Mouse (Mus musculus) heart, postnatal 10 days (tissue): ENCODE measurements at regions not wholly inside any gene's neighbourhood (a gene's known extent, or its start where the extent isn't known, plus 50 kb on each side); places are given as distances from the start of the nearest gene placed in this dataset.
A peak's percentile ranks its signal among the peaks of the same experiment; 100 is the strongest.

Source experiments
- DNase-seq, 2 experiments: peaks; one replicate each; pipeline ENCODE4 v3.0.0; 2021
- intact Hi-C: fragments of 180-260 bp; cut with DNase I; formaldehyde crosslinking; loops from one replicate; pipeline ENCODE4 v1.15.1; 2025

DNA sequence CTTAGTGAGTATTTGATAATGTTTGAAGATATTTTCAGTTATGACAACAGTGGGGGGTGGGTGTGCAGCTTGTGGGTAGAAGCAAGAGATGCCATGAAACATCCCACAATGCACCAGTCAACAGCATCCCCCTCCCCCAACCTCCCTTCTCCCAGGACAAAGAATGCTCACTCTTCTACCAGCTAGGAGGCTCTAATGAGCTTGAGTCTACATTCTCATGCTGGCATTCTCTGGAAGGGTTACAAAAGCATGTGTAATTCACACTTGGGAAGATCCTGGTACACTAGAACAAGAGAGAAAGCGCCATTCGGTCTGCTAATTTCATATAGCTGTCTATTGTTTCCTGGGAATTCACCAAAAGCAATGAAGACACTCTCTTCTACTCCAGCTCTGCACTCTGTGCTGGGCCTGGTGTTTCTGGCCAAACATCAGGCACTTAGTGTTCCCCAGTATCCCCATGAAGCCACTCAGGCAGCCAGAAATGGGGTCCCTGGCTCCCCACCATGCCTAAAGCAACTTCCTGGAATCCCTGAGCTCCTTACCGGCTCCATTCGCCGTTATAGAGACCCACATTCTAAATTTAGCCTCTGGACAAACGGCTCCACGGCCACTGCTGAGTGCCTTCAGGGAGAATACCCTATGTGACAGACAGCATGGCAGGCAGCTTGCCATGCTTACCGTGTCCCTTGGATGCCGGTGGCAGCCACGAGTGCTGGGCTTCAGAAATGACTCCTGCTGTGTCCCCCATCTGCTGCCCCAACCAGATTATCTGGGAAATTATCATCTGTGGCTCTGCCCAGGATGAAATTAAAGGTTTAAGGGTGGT, 226.1 kb downstream of the Ttc32 start:
- DNase-seq: peak; percentile 7 to 25
- intact Hi-C loops: loop anchor here (10.0 kb wide), 2 partner anchors 969 to 1179 kb away; no protein-coding TSS in a partner anchor

DNA sequence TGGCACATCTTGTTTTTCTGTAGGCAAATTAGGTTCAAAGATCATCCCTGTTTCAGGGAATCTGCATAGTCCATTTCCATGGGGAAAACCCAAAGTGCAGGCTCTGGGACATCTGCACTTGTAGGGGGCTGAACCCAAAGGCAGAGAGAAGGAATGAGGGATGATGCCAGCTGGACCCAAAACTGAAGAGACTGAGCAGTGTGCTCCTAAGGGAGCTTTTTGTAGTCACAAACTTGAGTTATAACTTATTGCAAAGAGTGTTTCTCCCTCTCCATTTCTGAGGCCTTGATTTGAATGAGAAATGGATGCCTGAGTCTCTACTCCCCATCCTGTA, 226.7 kb downstream of the Ttc32 start:
- DNase-seq: no peak
- intact Hi-C loops: loop anchor here (10.0 kb wide), 2 partner anchors 968 to 1178 kb away; no protein-coding TSS in a partner anchor

DNA sequence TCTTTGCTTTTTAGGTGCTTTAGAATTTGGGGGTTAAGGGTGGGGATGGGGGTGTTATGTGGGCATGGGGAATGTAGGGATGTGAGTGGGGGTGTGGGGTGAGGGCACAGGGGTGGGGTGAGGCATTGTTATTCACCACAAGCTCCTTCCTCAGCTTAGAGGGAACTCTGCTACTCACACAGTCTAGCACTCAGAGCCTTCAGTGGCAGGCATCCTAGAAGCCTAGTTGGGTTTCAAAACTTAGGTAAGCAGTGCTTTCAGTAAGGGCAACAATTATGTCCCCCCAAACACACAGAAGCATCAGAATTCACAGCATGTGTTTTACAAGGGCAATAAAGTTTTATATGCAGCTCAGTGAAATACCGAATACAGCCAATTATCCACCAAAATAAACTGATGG, 228.4 kb downstream of the Ttc32 start:
- intact Hi-C loops: loop anchor here (10.0 kb wide), 2 partner anchors 967 to 1177 kb away; no protein-coding TSS in a partner anchor
- DNase-seq: no peak

DNA sequence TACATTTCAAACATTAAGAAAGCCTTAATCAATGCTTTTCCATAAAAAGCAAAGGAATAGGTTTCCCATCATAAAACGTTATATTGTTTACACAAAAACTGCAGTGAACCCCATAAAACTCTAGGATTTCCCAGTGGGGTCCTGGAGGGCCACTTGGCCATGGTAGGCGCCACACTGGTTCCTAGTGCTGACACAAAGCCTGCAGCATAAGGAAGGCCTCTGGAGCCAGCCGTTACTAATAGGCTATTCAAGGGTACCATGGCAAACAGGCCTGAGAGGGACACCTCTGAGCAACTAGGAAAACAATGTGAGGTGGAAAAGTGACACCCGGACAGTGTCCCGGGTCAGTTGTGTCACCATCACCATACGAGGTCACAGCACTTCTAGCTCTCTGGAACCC, 231.9 kb downstream of the Ttc32 start:
- intact Hi-C loops: no loop called here

DNA sequence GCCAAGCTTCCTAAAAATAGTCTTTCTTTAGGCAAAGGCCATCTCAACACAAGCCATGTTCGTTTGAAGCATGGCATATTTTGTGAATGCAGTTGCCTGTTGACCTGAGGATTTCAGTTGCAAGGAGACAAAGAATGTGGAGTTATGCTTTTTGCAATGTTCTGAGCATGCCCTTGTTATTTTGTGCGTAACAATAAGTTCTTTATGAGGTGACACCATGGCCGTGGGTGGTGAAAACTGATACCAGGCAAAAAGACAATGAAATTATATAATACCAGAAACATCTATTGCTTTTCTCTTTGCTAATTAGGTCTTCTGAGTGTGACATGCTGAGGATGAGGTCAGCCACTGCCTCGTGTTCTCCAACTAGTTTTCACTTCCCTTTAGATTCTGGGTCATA, 236.4 kb downstream of the Ttc32 start:
- intact Hi-C loops: no loop called here

More for the DNA sequence above, 231.9 kb downstream of the Ttc32 start:
- no peak for DNase-seq

DNA sequence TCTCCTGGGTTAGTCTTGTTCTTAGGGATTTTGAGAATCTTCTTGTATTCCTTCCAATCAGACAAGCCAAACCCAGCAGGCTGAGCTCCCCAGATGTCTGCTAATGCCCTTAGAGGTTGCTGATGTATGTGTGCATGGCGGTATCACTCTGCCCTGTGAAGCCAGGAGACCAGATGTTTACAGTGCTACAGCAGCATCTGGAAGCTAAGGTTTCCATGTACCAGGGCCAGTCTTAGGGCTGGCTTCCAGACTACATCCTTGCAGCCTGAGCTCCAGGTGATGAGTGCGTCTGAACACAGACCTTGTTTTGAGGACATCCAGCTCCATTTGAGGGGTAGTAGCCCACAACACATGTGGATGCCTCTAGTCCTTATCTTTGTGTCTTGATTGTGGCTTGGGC, 241.7 kb downstream of the Ttc32 start:
- intact Hi-C loops: no loop called here
- DNase-seq: no peak

More for the DNA sequence above, 236.4 kb downstream of the Ttc32 start:
- DNase-seq: no peak

DNA sequence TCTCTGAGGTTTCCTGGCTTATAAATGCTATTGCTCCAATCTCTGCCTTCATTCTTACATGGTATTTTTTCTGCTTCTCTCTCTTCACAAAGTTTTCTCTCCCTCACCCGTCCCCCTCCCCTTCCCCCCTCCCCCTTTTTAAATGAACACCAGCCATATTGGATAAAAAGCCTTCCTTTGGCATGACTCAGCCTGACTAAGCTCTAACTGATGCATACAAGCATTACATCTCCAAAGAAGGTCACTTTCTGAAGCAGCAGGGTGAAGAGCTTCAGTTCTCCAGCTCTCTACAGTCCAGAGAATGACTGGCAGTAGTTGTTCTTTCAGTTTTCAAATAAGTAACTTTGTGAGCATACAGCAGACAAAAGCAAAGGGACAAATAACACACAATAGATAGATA, 244.4 kb downstream of the Ttc32 start:
- intact Hi-C loops: no loop called here
- DNase-seq: no peak

DNA sequence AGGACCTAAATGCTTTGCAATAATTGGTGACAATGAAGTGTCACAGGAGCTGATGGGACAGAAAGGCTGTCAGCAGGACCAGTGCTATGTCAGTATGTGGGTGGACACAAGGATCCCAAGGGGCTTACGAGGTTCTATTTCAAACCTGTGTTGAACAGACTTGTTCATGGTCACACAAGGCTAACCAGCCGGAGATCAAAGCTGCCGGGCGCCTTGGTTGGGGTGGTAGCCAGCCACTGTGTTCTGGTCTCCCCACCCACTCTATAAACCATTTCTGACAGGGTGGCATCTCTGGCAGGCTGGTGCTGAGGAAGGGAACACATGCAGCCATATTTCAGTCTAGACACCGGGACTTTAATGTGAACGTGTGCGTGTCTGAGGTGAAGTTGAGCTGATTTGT, 245.9 kb downstream of the Ttc32 start:
- intact Hi-C loops: no loop called here
- no peak for DNase-seq

DNA sequence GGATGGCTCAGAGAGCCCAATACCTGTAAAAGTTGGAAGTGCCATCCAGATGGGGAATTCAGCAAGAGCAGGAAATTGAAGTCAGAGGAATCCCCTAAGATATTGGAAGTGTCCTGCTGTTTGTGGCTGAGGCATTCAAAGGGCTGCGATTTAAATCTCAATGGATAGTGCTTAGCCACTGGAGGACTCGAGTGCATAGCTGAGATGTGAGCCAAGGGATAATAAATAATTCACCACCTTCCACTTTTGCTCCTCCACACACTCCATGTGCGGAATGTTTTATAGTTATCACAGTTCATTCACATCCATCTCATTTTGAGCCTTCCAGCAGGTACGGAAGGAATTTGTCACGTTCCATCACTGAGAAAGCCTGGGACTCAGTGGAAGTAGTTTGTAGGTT, 248.9 kb downstream of the Ttc32 start:
- intact Hi-C loops: no loop called here
- DNase-seq: no peak

DNA sequence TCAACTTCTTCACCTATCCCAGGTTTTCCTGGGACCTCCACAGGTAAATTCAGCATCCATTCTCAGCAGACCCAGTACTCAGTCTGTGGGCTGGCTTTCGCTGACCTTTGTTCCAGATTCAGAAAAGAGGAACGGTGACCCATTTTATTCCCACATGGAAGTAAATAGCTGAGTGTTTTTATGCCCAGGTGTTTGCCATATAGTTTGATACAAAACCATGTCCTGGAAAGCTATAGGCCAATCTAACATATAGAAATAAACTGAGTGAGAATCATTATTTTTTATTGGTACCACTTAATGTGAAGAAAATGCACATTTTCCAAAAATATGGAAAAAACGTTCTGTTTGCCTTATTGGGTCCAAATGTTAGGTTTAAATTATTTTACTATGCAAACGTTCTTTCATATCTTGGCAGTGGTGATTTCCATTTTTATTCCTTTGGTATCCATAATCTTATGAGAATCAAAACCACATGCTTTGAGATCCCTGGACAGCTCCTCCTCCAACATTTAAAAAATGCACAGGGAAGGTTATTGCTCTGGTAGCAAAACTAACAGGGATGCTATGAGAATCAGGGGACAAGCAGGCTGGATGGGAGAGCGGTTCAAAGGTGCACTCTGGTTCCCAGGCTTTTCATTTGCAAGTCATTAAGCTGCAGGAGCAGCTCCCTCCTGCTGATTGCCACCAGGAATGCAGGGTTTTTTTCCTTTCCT, 250.3 kb downstream of the Ttc32 start:
- intact Hi-C loops: no loop called here
- no peak for DNase-seq

DNA sequence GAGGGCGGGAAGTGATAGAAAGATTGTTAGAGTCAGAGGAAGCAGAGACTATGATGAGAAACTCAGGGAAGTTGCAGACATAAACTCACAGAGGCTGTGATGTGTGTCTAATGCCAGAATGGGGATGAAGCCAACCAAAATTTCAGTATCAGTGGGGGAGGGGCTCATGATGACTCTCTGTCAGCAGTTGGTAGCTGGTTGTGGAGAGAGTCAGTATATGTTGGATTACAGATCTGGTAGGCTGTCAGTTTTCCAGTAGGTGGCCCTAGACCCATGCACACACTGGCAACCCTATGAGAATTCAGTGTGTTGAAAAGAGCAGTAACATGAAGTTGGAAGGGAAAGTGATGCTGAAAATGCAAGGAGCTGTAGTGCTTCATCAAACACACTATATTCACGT, 257.5 kb downstream of the Ttc32 start:
- intact Hi-C loops: no loop called here
- no peak for DNase-seq

DNA sequence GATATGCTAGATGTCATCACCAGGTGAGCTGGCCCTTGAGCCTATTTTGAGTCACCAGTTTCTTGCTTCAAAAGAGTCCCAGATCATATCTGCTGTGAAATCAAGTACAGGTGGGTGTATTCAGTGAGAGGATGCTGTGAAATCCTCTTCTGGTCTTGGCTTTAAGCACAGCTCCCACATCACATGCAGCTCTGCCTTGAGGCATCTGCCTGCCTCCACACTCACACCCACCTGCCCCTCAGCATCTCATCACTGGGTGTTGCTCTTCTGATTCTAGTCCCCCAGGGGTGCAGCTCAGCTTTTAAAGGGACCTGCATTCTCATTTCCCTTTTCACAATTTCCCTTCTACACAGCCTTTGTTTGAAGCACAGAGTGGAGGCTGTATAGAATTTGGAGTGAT, 262.9 kb downstream of the Ttc32 start:
- intact Hi-C loops: no loop called here
- no peak for DNase-seq

DNA sequence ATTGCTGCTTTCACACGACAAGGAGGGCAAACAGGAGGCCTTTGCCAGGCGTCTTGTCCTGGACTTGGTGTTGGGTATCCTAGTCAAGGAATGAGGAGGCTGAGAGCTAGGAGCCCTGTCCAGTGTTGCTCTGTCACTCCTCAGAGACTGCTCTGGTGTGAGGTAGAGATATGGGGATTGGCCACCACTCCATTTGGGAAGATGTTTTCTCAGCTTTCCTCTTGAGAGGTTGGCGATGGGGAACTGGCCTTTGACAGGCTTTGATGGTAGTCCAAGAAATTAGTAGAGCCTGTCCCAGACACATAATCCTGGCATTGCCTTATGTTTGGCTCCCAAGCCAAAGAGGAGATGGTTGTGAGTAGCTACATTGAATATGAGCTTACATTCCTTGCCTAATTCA, 265.4 kb downstream of the Ttc32 start:
- DNase-seq: no peak
- intact Hi-C loops: no loop called here

DNA sequence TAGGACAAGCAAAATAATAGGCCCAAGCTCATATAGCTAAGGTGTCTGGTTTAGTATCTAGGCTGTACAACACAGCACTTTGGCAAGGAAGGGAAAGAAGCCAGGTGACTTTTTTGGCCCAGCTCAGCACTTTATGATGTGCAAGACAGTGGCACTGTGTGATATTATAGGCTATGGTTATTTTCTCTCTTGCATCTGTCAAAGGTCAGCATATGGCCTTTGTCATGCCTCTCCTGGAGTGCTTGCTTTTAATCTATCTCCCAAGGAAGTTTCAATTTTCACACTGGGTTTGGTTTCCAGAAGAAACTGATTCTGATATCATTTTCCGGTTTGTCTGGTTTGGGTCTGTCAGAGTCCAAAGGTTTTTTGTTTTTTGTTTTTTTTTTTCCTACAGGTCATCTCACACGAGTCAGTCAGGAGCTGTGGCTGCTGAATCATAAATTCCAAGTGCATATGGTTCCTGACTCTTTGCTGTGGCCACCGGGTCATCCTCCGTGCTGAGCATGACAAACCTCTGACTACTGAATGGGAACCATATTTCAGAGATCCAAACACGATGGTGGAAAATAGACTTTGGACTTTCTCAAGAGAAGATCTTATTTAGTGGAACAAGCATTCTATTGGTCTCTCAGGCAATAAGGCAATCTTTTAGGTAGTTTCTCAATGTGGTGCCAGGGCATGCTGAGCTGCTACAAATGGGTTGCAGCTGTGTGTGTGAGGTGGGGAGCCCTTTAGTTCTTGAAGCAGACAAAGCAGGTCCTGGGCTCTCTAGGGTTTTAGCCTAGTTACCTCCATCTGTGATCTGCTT, 269.3 kb downstream of the Ttc32 start:
- intact Hi-C loops: no loop called here
- DNase-seq: no peak

DNA sequence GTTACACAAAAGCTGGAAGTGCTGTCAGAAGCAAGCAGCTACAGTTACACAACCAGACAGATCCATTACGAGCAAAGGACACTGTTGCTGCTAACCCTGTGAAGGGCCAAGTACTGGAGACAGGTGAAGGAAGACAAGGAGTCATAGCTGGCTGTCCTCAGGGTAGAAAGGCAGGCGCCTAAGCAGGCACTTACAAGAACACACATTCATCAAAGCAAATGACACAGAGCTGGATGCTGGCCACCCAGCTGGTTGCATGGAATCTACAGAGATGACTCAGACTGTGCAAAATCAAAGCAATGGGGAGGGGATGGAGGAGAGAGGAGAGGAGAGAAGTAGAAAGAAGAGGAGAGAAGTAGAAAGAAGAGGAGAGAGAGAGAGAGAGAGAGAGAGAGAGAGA, 265.8 kb upstream of the Osr1 start:
- intact Hi-C loops: no loop called here

DNA sequence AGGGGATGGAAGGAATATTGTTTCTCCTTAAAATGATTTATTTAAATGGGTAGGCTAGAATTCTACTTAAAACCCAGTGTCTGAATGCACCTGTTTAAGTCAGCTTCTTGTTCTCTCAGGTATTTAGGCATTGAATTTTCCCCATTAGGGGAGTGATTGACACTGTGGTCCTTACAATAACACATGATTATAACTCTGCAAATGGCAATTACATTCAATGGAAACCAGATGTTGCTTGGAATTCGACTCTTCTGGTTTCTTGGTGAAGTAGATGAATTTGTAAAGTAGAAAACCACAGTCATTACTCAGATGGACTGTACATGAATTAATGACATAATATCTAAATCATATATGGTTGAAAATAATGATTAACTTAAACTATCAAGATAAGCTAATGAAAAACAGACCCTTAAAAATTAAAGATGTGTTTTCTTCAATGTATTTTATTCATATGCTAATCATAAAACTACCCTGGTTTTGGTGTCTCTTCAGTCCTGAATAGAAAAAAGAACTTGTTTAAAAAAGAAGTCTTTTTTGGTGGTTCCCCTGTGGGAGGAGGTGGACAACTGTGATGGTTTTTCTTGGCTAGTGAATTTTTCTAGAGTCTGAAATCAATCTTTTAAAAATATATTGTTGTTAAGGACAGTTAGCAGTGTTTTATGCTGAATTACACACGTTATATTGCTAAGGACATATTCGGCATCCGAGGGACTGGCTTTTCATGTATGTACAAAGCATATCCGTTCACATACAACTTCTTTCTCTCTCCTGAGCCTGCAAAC, 231.8 kb upstream of the Osr1 start:
- no peak for DNase-seq

More for the DNA sequence above, 265.8 kb upstream of the Osr1 start:
- DNase-seq: peak; percentile 25 to 42

DNA sequence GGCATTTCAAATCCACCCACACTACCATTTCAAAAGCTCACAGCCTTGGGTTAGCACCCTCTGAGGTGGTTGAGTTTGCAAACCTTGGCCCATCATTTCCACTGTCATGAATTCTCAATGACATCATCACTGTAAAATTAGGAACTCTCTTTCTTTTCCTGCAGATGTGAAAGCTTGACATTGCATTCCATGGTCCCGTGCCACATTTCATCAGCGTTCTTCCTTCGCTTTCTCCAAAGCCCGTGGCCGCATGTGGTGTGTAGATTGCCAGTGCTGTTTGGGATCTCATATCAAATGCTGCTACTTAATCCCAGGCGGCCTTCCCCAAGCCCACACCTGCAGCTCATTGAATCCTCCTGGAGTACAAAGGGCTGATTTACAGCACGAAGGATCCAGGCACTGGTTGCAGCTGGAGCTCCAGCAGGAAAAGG, 231.1 kb upstream of the Osr1 start:
- DNase-seq: peak; percentile 17 to 23
- intact Hi-C loops: no loop called here

More for the DNA sequence above, 231.8 kb upstream of the Osr1 start:
- intact Hi-C loops: no loop called here

DNA sequence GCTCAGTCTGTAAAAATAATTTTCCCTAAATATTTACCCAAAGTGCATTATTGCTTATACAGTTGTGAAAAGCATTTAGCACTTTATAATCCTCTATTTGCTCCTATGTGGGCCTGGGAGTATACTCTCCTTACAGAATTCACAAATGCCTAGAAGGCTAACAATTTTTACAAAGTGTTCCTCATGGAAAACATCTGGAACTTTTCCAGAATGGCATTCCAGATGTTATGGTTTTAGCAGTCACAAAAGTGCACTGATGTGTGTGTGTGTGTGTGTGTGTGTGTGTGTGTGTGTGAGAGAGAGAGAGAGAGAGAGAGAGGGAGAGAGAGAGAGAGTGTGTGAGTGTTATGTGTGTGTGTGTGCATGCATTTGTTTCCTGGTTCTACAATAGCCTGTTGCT, 229.1 kb upstream of the Osr1 start:
- intact Hi-C loops: no loop called here
- DNase-seq: no peak

DNA sequence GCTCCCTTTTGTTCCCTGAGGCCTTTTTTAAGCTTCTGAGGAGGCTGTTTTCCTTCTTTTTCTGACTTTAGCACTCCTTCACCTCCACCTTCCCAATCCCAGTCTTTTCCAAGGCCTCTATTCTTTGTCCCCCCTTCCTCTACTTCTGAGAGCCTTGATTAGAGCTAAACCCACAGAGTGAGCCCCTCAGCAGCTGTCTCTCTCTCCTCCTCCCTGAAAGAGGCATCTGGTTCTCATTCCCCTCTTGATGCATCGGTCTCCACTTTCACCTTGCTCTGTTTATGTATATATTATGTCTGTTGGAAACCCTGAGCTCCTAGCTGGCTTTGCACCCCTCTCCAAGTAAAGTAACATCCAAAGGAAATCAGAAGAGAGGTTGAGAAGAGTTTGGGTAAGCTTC, 224.6 kb upstream of the Osr1 start:
- intact Hi-C loops: no loop called here
- no peak for DNase-seq

DNA sequence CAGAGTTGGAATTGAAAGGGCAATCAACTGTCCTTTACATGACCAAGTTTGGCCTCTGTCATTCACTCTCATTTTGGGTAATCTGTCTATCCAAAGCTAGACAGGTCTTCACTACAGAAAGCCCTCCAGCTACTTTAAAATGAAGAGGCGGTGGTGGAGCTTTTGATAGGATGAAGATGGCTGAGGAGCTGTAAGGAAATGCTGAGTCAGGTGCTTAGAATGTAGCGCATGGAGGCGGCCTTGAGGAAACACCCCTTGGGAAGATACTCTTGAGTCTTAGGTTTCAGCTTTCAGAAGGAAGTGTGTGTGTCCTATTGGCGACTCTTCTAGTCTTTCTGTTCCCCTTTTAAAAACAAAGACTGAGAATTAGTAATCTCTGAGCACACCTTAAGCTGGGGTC, 214.4 kb upstream of the Osr1 start:
- no peak for DNase-seq
- intact Hi-C loops: no loop called here
